ENCODE assay signal across 8 mouse cellular contexts in genomic region chr7:25658657-25659472, GRCm38 (mm10). TPM values are rescaled to one million over a fixed set of nuclear protein-coding genes. Genes with fewer than 3 reads are reported as not detected.
DNase-seq lines count a peak whose midpoint lies in the region; ATAC-seq and TF ChIP-seq lines count a peak whose summit lies in the region.

Bckdha (minus strand) TSS chr7:25658981.
Exosc5 (plus strand) TSS chr7:25659164.

- H3K36me3 ChIP-seq in E14TG2a.4 (ENCODE audit: insufficient read depth, low read length): peaks cover 45% of the 10 kb centered on the region
- peaks cover 7% of the 10 kb centered on the region for H3K36me3 ChIP-seq in forebrain, embryonic 12.5 days (replicated peaks)
- H3K36me3 ChIP-seq in heart, postnatal 0 days (replicated peaks; ENCODE audit: control insufficient read depth, insufficient read depth, low read length): peaks cover 3% of the 10 kb centered on the region; the same call in 1 of the 2 replicates
- H3K36me3 ChIP-seq in liver, embryonic 16.5 days (ENCODE audit: control insufficient read depth, insufficient read depth): no peaks in the 10 kb centered on the region
- H3K36me3 ChIP-seq in neural tube, embryonic 13.5 days: peaks cover 11% of the 10 kb centered on the region
- H3K36me3 ChIP-seq in testis, adult 2 months (ENCODE audit: control insufficient read depth, insufficient read depth, low read length): no peaks in the 10 kb centered on the region; the same call in 1 of the 2 replicates

- DNase-seq in c-Kit-positive CD71-positive TER-119-positive erythroid progenitor cells, embryonic 14.5 days (ENCODE audit: low spot score): peak; percentile 100
- DNase-seq in heart, postnatal 0 days (ENCODE audit: low spot score): peak; percentile 100
- peak; percentile 99 to 100 for DNase-seq in kidney, postnatal 4 days

- peaks cover 84% of the 10 kb centered on the region for H3K4me1 ChIP-seq in E14TG2a.4 (replicated peaks; ENCODE audit: low read depth, low read length)
- H3K4me1 ChIP-seq in forebrain, embryonic 12.5 days: peaks cover 23% of the 10 kb centered on the region
- peaks cover 14% of the 10 kb centered on the region for H3K4me1 ChIP-seq in heart, postnatal 0 days (ENCODE audit: control insufficient read depth, insufficient read depth)
- H3K4me1 ChIP-seq in liver, embryonic 16.5 days (ENCODE audit: control insufficient read depth, low read depth, low read length): peaks cover 24% of the 10 kb centered on the region
- H3K4me1 ChIP-seq in neural tube, embryonic 13.5 days (replicated peaks): peaks cover 36% of the 10 kb centered on the region
- peaks cover 5% of the 10 kb centered on the region for H3K4me1 ChIP-seq in testis, adult 2 months (ENCODE audit: control insufficient read depth, insufficient read depth, low read length)

- peak within 1 kb of the TSS; percentile 89 for H3K4me3 ChIP-seq in E14TG2a.4 (replicated peaks; ENCODE audit: low read length)
- peak within 1 kb of the TSS; percentile 66 for H3K4me3 ChIP-seq in forebrain, embryonic 12.5 days (replicated peaks)
- peak within 1 kb of the TSS; percentile 67 for H3K4me3 ChIP-seq in heart, postnatal 0 days (ENCODE audit: low read depth, low read length)
- H3K4me3 ChIP-seq in liver, embryonic 16.5 days (ENCODE audit: low read depth, low read length): peak within 1 kb of the TSS; percentile 86
- H3K4me3 ChIP-seq in neural tube, embryonic 13.5 days: peak within 1 kb of the TSS; percentile 58
- peak within 1 kb of the TSS; percentile 96 for H3K4me3 ChIP-seq in testis, adult 2 months (ENCODE audit: control insufficient read depth, low read depth, low read length)

- TF ChIP-seq POLR2A in testis, adult 2 months (IDR thresholded peaks at IDR 0.05; ENCODE audit: control insufficient read depth, low read depth, low read length): peak; percentile 94

- ATAC-seq in forebrain, embryonic 12.5 days (ENCODE audit: low FRiP score): peak; percentile 99
- ATAC-seq in heart, postnatal 0 days (ENCODE audit: insufficient read depth, low read depth): peak; percentile 99
- peak; percentile 97 for ATAC-seq in liver, embryonic 16.5 days (ENCODE audit: low read depth)
- ATAC-seq in neural tube, embryonic 13.5 days (ENCODE audit: low read depth): peak; percentile 99

- peak within 1 kb of the TSS; percentile 62 for H3K9ac ChIP-seq in forebrain, embryonic 12.5 days
- peak within 1 kb of the TSS; percentile 76 for H3K9ac ChIP-seq in heart, postnatal 0 days (replicated peaks; ENCODE audit: low read depth, low read length)
- peak within 1 kb of the TSS; percentile 68 for H3K9ac ChIP-seq in liver, embryonic 16.5 days (ENCODE audit: low read depth, low read length)
- peak within 1 kb of the TSS; percentile 73 for H3K9ac ChIP-seq in neural tube, embryonic 13.5 days

- 0% methylated on average over 50 of the region's 50 CpGs for WGBS in forebrain, embryonic 12.5 days
- under 1% methylated on average over 50 of the region's 50 CpGs for WGBS in heart, postnatal 0 days
- WGBS in liver, embryonic 16.5 days (ENCODE audit: insufficient replicate concordance): under 1% methylated on average over 50 of the region's 50 CpGs
- under 1% methylated on average over 50 of the region's 50 CpGs for WGBS in neural tube, embryonic 13.5 days

- H3K27me3 ChIP-seq in E14TG2a.4 (ENCODE audit: insufficient read depth, low read length): no peaks in the 10 kb centered on the region
- no peaks in the 10 kb centered on the region for H3K27me3 ChIP-seq in forebrain, embryonic 12.5 days
- no peaks in the 10 kb centered on the region for H3K27me3 ChIP-seq in heart, postnatal 0 days (ENCODE audit: control insufficient read depth, insufficient read depth, low read length)
- no peaks in the 10 kb centered on the region for H3K27me3 ChIP-seq in liver, embryonic 16.5 days (ENCODE audit: control insufficient read depth, insufficient read depth, low read depth, low read length)
- H3K27me3 ChIP-seq in neural tube, embryonic 13.5 days: no peaks in the 10 kb centered on the region
- H3K27me3 ChIP-seq in testis, adult 2 months (ENCODE audit: control insufficient read depth, insufficient read depth, low read length): no peaks in the 10 kb centered on the region

- peak; percentile 99 for TF ChIP-seq EP300 in heart, postnatal 0 days (IDR thresholded peaks at IDR 0.05; ENCODE audit: low read depth)

- peak within 1 kb of the TSS; percentile 63 for H3K27ac ChIP-seq in forebrain, embryonic 12.5 days
- peak within 1 kb of the TSS; percentile 81 for H3K27ac ChIP-seq in heart, postnatal 0 days (ENCODE audit: low read depth)
- H3K27ac ChIP-seq in liver, embryonic 16.5 days (ENCODE audit: low read length): peak within 1 kb of the TSS; percentile 83
- H3K27ac ChIP-seq in neural tube, embryonic 13.5 days (replicated peaks): peak within 1 kb of the TSS; percentile 69
- peak within 1 kb of the TSS; percentile 95 for H3K27ac ChIP-seq in testis, adult 2 months (ENCODE audit: control insufficient read depth, insufficient read depth, low read depth, low read length)

- H3K9me3 ChIP-seq in E14TG2a.4 (ENCODE audit: low read length): no peaks in the 10 kb centered on the region
- H3K9me3 ChIP-seq in forebrain, embryonic 12.5 days: no peaks in the 10 kb centered on the region
- H3K9me3 ChIP-seq in heart, postnatal 0 days (replicated peaks; ENCODE audit: control insufficient read depth, low read length): no peaks in the 10 kb centered on the region
- H3K9me3 ChIP-seq in liver, embryonic 16.5 days (replicated peaks; ENCODE audit: control insufficient read depth, low read length): no peaks in the 10 kb centered on the region
- H3K9me3 ChIP-seq in neural tube, embryonic 13.5 days: no peaks in the 10 kb centered on the region

- no peak for TF ChIP-seq CTCF in E14TG2a.4 (conservative IDR thresholded peaks at IDR 0.05; ENCODE audit: low read length)
- TF ChIP-seq CTCF in heart, postnatal 0 days (IDR thresholded peaks at IDR 0.05; ENCODE audit: low read depth): no peak
- no peak for TF ChIP-seq CTCF in testis, adult 2 months (IDR thresholded peaks at IDR 0.05; ENCODE audit: control insufficient read depth, insufficient read depth, insufficient replicate concordance, low read depth, low read length)

- H3K4me2 ChIP-seq in forebrain, embryonic 12.5 days: peak within 1 kb of the TSS; percentile 73
- H3K4me2 ChIP-seq in heart, postnatal 0 days (ENCODE audit: low read depth, low read length): peak within 1 kb of the TSS; percentile 96
- peak within 1 kb of the TSS; percentile 89 for H3K4me2 ChIP-seq in liver, embryonic 16.5 days (ENCODE audit: low read depth, low read length)
- H3K4me2 ChIP-seq in neural tube, embryonic 13.5 days: peak within 1 kb of the TSS; percentile 93

RNA-seq across cellular contexts. Expression of gene Bckdha, which starts in this region (rescaled TPM):
- polyA plus RNA-seq in forebrain, embryonic 12.5 days (2016; fragmentation: Nextera tagmentation; extraction: Ambion mirVana): 36.1 and 38.1 TPM in 2 replicates
- total RNA-seq in heart, postnatal 0 days (2014; rRNA removed; ENCODE audit: low replicate concordance): 146 and 154 TPM in 2 replicates
- 89.5 and 100 TPM in 2 replicates for polyA plus RNA-seq in heart, postnatal 0 days (2015; fragmentation: Nextera tagmentation; extraction: Ambion mirVana)
- polyA plus RNA-seq in liver, embryonic 16.5 days (2015; fragmentation: Nextera tagmentation; extraction: Ambion mirVana): 36.7 and 43.1 TPM in 2 replicates
- polyA plus RNA-seq in neural tube, embryonic 13.5 days (2015; fragmentation: Nextera tagmentation; extraction: Ambion mirVana): 45.9 and 50.7 TPM in 2 replicates
- polyA plus RNA-seq in testis, adult 2 months (2012; rRNA removed): 69.0 and 76.6 TPM in 2 replicates

RNA-seq across cellular contexts. Expression of gene Exosc5, which starts in this region (rescaled TPM):
- polyA plus RNA-seq in forebrain, embryonic 12.5 days (2016; fragmentation: Nextera tagmentation; extraction: Ambion mirVana): 49.8 and 51.1 TPM in 2 replicates
- 20.1 and 20.3 TPM in 2 replicates for total RNA-seq in heart, postnatal 0 days (2014; rRNA removed; ENCODE audit: low replicate concordance)
- 27.7 and 28.2 TPM in 2 replicates for polyA plus RNA-seq in heart, postnatal 0 days (2015; fragmentation: Nextera tagmentation; extraction: Ambion mirVana)
- polyA plus RNA-seq in liver, embryonic 16.5 days (2015; fragmentation: Nextera tagmentation; extraction: Ambion mirVana): 39.1 and 40.7 TPM in 2 replicates
- polyA plus RNA-seq in neural tube, embryonic 13.5 days (2015; fragmentation: Nextera tagmentation; extraction: Ambion mirVana): 41.8 and 45.1 TPM in 2 replicates
- polyA plus RNA-seq in testis, adult 2 months (2012; rRNA removed): 466 and 545 TPM in 2 replicates

Comparison
In these comparisons a context has a peak if more than half of its experiments do, and no peak if none do; other contexts are left out.
1. Peak in every context shown above with its lines: DNase-seq, ATAC-seq, H3K4me3 ChIP-seq and H3K27ac ChIP-seq.